Mouse (Mus musculus): ENCODE measurements at regions not wholly inside any gene's neighbourhood (a gene's known extent, or its start where the extent isn't known, plus 50 kb on each side); places are given as distances from the start of the nearest gene placed in this dataset.

GRCm38 (mm10) chr5:33512253-33512884, 78.6 kb upstream of the Nkx1-1 start:
- in situ Hi-C loops (cut with MseI, MboI): no loop called here

GRCm38 (mm10) chr5:33511529-33512252, 77.9 kb upstream of the Nkx1-1 start:
- in situ Hi-C loops (cut with MseI, MboI): no loop called here

GRCm38 (mm10) chr5:33505786-33506185, 72.0 kb upstream of the Nkx1-1 start:
- in situ Hi-C loops (cut with MseI, MboI): no loop called here

GRCm38 (mm10) chr5:33501735-33502495, 68.1 kb upstream of the Nkx1-1 start:
- in situ Hi-C loops (cut with MseI, MboI): no loop called here

- in situ Hi-C loops (cut with MseI, MboI): no loop called here
Measured at GRCm38 (mm10) chr5:33501211-33501610, 67.4 kb upstream of the Nkx1-1 start.

- in situ Hi-C loops (cut with MseI, MboI): loop anchor here in 1 of 2 experiments (10.0 kb wide), 1 partner anchor 101 kb away; no protein-coding TSS in a partner anchor
Measured at GRCm38 (mm10) chr5:33495900-33496529, 62.2 kb upstream of the Nkx1-1 start.

- in situ Hi-C loops (cut with MseI, MboI): loop anchor here in 1 of 2 experiments (10.0 kb wide), 1 partner anchor 100 kb away; no protein-coding TSS in a partner anchor
Measured at GRCm38 (mm10) chr5:33495276-33495675, 61.5 kb upstream of the Nkx1-1 start.

- in situ Hi-C loops (cut with MseI, MboI): loop anchor here in 1 of 2 experiments (10.0 kb wide), 1 partner anchor 98 kb away; no protein-coding TSS in a partner anchor
Measured at GRCm38 (mm10) chr5:33492604-33493315, 59.0 kb upstream of the Nkx1-1 start.

GRCm38 (mm10) chr5:33489286-33489685, 55.5 kb upstream of the Nkx1-1 start:
- in situ Hi-C loops (cut with MseI, MboI): no loop called here

- in situ Hi-C loops (cut with MseI, MboI): no loop called here
Measured at GRCm38 (mm10) chr5:33488152-33488561, 54.4 kb upstream of the Nkx1-1 start.

- in situ Hi-C loops (cut with MseI, MboI): no loop called here
Measured at GRCm38 (mm10) chr5:33485765-33486164, 52.0 kb upstream of the Nkx1-1 start.
